Mouse (Mus musculus) mesoderm, embryonic 11.5 days (tissue): ENCODE results near the gene Gm11037.

Experiments used
- DNase-seq: peaks from one replicate; pipeline ENCODE4 v3.0.0-alpha.2; 2012; ENCODE audit warnings: low read depth, low spot score

The Gm11037 gene

DNA sequence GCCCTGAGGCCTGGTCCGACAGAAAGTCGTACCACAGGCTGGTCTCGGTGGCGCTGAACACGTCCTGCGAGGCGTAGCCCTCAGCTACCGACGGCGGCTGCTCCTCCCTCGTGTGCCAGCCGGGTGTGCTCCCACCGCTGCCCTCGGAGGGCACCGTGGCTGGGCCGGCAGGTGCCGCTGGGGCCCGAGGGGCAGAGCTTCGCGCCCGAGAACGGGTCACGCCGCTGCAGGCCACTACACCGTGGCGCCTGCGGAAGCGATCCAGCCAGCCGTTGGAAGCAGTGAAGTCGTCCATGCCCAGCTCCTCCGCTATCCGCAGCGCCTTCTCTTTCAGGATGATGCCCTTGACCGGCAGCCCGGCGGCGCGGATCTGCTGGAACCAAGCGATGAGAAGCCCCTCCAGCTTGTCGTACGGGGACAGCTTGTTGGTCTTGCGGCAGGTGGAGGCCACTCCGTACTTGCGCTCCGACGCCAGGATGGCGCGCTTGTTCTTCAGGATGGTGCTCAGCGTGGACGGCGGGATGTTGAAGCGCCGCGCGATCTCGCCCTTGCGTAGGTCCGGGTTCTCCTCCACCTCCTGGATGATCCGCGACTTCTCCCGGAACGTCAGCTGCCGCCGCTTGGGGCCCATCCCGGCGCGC is 46.1 kb downstream of the Gm11037 start:
- DNase-seq, result peak; percentile 79

GRCm38 (mm10) chr2:131179990-131180587 is 46.8 kb downstream of the Gm11037 start, which contains the start of gene Cenpb:
Gene Cenpb (minus strand): TSS chr2:131180067.
- DNase-seq, result peak; percentile 89
